Mouse (Mus musculus) macrophage (primary cell): ENCODE results near the gene Def8. TPM values are rescaled to one million over a fixed set of nuclear protein-coding genes. Genes with fewer than 3 reads are reported as not detected.
A peak's percentile ranks its signal among the peaks of the same experiment; 100 is the strongest.
"Not testable (repeated sequence)": the region's sequence is repeated elsewhere in the genome, so short reads cannot be mapped to it uniquely, and the experiment has no call there.

Source experiments
- H3K27ac ChIP-seq: fragments of 350-480 bp; formaldehyde crosslinking; 2 replicates; pipeline ENCODE4 v1.9.0; 2021
- H3K36me3 ChIP-seq: fragments of 350-480 bp; formaldehyde crosslinking; 2 replicates; pipeline ENCODE4 v1.9.0; 2021; ENCODE audit errors: inconsistent target
- H3K4me3 ChIP-seq: fragments of 350-480 bp; formaldehyde crosslinking; 2 replicates; pipeline ENCODE4 v1.9.0; 2021; ENCODE audit errors: inconsistent target
- H3K79me2 ChIP-seq: fragments of 350-480 bp; formaldehyde crosslinking; 2 replicates; pipeline ENCODE4 v1.9.0; 2021; ENCODE audit errors: inconsistent target
- WGBS: methylation state at CpG from one replicate; pipeline ENCODE4 v1.1.7; 2026; ENCODE audit warnings: inconsistent platforms; ENCODE audit not compliant: missing documents; 5-methylcytosine and 5-hydroxymethylcytosine counted together
- polyA plus RNA-seq: library from polyadenylated mRNA; stranded (reverse); fragments of 250-400 nt; gene quantifications from 3 replicates; pipeline ENCODE4 v1.2.4, GENCODE M21; 2018; ENCODE audit warnings: inconsistent platforms

The Def8 gene
- polyA plus RNA-seq, 1 experiment from 2014 or later, result 10.3 TPM

DNA sequence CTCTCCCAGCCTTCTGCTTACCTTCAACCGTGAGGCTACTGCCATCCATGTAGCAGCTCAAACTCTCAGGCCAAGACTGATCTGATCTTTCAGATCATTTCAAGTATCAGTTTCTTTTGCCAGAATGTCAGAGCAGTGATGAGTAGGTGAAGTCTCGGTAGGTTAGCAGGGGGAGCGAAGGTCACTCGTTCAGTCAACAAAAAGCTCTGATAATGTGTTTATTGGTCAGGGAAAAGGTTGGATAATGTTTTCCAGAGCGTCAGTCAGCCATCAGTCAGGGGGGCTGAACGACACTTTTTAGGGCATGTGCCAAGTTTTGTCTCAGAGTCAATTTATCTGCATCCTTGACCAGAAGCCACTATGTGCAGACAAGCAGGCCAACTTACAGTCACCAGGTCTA lies 49.7 kb downstream of the Def8 start:
- H3K27ac ChIP-seq, H3K36me3 ChIP-seq, H3K79me2 ChIP-seq, H3K4me3 ChIP-seq: not testable (repeated sequence)
- WGBS, result 100% methylated on average over 6 of the region's 6 CpGs

DNA sequence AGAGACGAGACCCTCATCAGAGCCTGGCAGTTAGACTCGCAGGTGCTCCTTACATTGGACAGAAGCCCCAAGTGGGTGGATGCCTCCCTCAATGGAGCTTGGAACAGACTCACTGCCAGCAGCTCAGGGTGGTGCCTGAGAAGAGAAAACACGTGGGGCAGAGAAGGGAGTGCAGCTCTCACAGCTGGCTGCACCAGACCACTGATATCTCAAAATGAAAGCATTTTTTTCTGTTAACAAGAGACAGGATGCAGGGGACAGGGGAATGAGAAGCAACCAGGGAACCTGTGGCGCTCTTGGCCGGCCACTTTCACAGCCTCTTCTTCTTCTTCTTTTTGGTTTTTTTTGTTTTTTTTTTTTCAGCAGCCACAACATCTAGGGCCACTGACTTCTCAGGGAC lies 51.2 kb downstream of the Def8 start:
- not testable (repeated sequence) for H3K27ac ChIP-seq, H3K4me3 ChIP-seq, H3K36me3 ChIP-seq
- H3K79me2 ChIP-seq, result peaks cover 16% of the 10 kb centered on the region
- 21% methylated on average over 5 of the region's 5 CpGs for WGBS

DNA sequence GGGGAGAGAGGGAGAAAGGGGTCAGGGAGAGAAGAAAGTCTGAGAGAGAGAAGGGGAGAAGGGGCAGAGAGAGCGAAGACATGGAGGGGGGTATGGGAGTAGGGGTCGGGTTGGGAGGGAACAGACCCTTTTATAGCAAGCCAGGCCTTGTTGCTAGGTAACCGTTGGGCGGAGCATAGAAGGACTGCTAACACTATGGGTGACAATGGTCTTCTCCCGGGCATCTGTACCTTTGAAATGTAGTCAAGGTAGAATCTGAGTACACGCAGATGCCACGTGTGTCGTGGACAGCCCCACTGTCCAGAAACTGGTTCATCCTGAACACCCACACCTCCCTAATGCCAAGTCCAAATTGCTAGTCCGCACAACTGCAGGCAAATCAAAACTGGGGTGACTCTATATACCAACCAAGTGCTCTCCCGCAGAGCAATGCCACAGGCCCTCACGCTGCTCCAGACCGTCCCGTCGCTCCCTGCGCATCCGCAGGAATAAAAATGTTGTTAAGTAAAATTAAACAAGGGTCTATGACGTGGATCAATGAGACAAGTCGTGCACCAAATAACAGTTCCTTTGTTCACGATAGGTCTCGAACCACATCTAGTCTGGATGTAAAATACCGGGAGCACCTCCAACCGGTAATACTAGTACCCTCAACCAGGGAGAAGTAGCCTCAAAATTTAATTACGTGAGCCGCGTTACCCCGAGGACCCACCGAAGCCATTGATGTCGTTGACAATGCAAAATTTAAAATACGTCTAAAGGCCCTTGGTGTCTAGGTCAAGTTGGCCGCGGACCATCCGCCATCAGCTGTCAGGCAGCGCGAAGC lies 53.8 kb downstream of the Def8 start:
- H3K27ac ChIP-seq, result no peak overlapping the region
- H3K36me3 ChIP-seq, result peaks cover 10% of the 10 kb centered on the region; the same call in 1 of the 2 replicates
- 13% methylated on average over 33 of the region's 34 CpGs for WGBS
- H3K4me3 ChIP-seq, result peak overlapping the region; percentile 96
- H3K79me2 ChIP-seq, result peaks cover 32% of the 10 kb centered on the region

DNA sequence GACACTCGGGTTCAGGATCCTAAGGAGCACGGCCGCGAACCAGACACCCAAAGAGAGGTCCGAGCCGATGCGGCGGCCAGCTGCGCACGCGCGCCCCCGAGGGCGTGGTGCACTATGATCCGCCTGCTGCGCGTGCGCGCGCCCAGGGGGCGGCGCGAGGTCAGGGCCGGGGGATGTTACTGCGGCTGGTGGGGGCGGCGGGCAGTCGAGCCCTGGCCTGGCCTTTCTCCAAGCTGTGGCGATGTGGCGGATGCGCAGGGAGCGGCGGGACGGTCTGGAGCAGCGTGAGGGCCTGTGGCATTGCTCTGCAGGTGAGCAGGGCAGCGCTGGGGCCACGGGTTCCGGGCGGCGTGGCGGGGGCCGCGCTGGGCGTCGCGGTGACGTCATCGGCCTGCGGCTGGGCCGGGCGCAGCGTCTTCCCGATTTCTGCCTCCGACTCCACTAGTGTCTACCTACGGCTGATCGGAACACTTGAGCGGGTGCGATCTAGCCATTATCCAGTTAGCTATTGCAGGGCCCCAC lies 54.5 kb downstream of the Def8 start, which contains the start of gene Afg3l1:
TSS of gene Afg3l1 (plus strand) at position 167 of the 522 bp plus-strand sequence.
- under 1% methylated on average over 53 of the region's 58 CpGs for WGBS
- Histone ChIP-seq H3K27ac (peak within 1 kb of the TSS; percentile 66), H3K4me3 (peak within 1 kb of the TSS; percentile 96), H3K36me3 (peaks cover 17% of the 10 kb centered on the region; the same call in 1 of the 2 replicates), H3K79me2 (peaks cover 38% of the 10 kb centered on the region)

DNA sequence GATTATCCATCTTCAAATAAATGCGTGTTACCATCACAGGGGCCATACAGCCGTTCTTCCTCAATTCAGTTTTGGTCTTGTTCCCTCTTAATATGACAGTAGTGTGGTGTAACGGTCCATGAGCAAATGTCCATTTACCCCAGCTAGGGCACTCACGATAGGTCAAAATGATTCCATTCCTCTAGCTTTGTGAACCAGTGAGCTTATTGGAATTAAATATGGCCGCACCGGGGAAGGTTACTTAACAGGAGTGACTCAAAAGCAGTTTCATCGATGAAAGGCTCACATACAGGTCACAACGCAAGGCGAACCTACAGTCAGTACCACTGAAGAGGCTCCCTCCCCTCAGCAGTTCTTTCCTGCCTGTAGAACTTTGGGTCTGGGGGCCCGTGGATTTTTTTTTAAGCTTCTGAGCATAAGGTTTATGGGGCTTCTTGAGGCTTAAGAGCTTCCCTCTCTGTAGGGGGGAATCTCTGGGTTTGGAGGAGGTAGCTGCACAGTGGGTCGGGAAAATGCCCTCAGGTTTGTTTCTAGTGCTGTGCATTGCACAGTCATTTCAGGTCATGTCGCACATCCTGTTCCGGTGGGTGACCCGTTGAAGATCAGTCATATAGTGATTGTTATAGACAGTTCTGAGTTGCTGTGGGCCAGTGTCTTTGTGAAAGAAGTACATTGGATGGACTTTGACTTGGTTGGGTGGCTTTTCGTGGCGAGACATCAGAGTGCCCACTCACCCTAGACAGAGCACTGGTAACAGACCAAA lies 55.3 kb downstream of the Def8 start:
- H3K36me3 ChIP-seq, result peaks cover 22% of the 10 kb centered on the region; the same call in 1 of the 2 replicates
- H3K4me3 ChIP-seq, result peak overlapping the region; percentile 96
- peaks cover 39% of the 10 kb centered on the region for H3K79me2 ChIP-seq
- 31% methylated on average over 16 of the region's 16 CpGs for WGBS
- H3K27ac ChIP-seq, result peak overlapping the region; percentile 66

DNA sequence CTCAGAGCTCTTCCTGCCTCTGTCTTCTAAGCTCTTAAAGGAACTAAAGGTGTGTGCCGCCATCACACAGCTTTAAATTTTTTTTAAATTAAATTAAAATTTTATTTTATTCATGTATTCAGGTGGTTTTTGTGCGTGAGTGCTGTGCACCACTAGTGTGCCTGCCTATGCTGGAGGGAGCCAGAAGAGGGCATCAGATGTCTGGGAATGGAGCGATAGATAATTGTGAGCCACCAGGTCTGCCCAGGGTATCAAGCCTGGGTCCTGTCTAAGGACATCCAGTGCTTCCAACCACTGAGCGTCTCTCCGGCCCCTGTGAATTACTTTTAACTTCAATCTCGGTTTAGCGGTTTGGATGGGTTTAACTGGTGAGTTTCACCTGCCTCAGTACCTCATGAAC lies 59.3 kb downstream of the Def8 start:
- no peak overlapping the region for H3K4me3 ChIP-seq
- peaks cover 39% of the 10 kb centered on the region for H3K79me2 ChIP-seq
- H3K36me3 ChIP-seq, result peaks cover 50% of the 10 kb centered on the region
- no peak overlapping the region for H3K27ac ChIP-seq
- WGBS, result 91% methylated on average over 7 of the region's 7 CpGs

DNA sequence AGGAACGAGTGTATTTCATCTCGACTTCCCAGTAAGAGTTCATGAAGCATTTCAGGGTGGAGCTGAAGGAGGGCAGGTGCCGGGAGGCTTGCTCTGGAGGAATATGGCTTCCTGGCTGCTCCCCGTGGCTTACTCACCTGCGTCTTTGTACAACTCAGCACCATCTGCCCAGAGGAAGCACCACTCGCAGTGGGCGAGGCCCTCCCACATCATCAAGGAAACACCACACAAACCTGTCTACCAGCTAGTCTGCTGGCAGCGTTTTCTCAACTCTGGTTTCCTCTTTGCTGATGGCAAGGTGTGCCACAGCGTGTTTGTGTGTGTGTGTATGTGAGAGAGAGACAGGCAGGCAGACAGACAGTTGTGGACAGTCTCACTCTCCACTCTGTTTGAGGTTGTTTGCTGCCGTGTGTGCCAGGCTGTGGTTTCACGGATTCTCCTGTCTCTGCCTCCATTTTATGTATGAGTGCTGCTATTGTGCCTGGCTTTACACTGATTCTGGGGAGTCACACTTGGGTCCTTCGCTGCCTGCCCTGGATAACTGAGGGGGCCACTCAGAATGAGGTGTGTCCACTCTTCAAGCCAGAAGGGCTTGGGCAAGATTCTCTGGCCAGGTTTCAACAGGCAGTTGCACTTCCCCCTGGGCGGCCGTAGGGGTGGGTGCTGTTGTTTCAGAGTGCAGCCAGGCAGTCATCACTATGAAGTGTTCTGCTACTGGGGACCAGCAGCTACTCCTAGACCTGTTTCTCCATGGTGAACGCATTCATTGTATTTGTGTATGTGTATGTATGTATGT lies 68.2 kb downstream of the Def8 start:
- no peaks in the 10 kb centered on the region for H3K79me2 ChIP-seq
- no peak overlapping the region for H3K4me3 ChIP-seq
- H3K36me3 ChIP-seq, result peaks cover 91% of the 10 kb centered on the region
- 72% methylated on average over 14 of the region's 15 CpGs for WGBS
- no peak overlapping the region for H3K27ac ChIP-seq

DNA sequence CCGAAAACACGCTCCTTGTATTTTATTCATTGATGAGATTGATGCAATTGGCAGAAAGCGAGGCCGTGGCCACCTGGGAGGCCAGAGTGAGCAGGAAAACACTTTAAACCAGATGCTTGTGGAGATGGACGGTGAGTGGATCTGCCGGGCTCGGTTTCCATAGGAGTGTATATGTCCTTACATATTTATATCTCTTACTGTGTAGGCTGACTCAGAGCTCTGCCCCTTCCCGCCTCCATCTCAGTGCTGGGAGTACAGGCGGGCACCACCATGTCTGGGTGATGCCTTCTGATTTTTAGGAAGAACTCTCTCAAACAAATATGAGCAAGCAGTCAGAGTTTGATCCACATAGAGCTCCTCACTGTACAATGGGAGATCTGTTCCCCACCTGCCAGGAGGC lies 69.6 kb downstream of the Def8 start:
- 96% methylated on average over 9 of the region's 9 CpGs for WGBS

DNA sequence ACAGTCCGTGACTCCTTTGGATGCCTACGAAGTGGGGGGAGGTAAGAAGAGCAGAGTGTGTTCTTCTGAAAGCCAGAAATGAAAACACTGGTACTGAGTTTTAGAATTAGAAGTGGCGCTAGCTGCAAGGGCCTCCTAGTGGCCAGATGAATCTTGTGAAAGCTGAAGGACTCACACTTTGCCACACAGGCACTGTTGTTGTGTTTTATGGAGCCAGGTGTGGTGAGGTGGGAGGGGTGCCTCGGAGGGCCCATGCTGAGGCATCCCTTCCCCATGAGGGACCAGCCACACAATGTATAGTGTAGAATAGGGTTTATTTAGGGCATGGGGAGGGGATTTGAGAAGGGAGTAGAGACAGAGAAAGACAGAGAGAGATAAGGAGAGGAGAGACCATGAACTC lies 74.4 kb downstream of the Def8 start:
- Histone ChIP-seq H3K4me3 (no peak overlapping the region), H3K79me2 (no peaks in the 10 kb centered on the region), H3K27ac (no peak overlapping the region), H3K36me3 (peaks cover 88% of the 10 kb centered on the region)
- WGBS, result 93% methylated on average over 4 of the region's 4 CpGs

More for the DNA sequence above, 69.6 kb downstream of the Def8 start:
- peaks cover 89% of the 10 kb centered on the region for H3K36me3 ChIP-seq
- no peaks in the 10 kb centered on the region for H3K79me2 ChIP-seq
- H3K27ac ChIP-seq, result no peak overlapping the region
- H3K4me3 ChIP-seq, result no peak overlapping the region

DNA sequence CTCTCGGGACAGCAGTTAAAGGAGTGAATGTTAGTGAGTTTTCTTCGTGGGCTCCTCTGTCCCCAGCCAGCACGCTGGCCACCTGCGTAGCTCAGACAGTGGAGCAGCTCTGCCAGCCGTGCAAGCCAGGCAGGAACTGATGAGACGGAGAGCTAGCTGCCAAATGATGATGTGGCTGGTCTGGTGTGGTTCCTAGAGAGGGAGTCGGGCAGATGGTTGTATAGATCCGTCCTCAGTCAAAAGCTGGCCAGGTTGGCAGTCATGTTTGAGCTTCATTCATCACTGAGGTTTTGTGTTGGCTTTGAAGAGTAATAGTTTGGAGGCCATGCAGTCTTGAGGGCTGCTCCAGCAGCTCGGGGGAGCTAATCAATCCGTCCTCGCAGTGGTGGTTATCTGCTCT lies 75.6 kb downstream of the Def8 start:
- H3K79me2 ChIP-seq, result no peaks in the 10 kb centered on the region
- no peak overlapping the region for H3K27ac ChIP-seq
- H3K36me3 ChIP-seq, result peaks cover 88% of the 10 kb centered on the region
- H3K4me3 ChIP-seq, result no peak overlapping the region
- 94% methylated on average over 11 of the region's 11 CpGs for WGBS

DNA sequence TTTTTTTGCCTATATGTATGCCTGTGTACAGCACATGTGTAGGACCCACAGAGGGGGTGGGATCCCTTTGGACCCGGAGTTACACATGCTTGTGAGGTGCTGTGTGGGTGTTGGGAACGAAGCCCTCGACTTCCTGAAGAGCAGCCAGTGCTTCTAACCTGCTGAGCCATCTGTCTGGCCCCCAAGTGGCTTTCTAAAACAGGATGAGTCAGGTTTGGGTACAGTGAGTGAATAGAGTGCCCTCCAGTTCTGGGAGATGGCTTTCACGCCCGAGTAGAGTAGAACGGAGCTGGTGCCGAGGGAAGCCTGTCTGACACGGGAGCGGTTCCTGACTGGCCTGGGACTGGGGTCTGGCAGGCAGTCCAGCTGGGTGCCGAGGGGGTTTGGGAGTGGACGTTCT lies 76.2 kb downstream of the Def8 start:
- no peak overlapping the region for H3K4me3 ChIP-seq
- peaks cover 88% of the 10 kb centered on the region for H3K36me3 ChIP-seq
- no peaks in the 10 kb centered on the region for H3K79me2 ChIP-seq
- 96% methylated on average over 11 of the region's 11 CpGs for WGBS
- no peak overlapping the region for H3K27ac ChIP-seq

DNA sequence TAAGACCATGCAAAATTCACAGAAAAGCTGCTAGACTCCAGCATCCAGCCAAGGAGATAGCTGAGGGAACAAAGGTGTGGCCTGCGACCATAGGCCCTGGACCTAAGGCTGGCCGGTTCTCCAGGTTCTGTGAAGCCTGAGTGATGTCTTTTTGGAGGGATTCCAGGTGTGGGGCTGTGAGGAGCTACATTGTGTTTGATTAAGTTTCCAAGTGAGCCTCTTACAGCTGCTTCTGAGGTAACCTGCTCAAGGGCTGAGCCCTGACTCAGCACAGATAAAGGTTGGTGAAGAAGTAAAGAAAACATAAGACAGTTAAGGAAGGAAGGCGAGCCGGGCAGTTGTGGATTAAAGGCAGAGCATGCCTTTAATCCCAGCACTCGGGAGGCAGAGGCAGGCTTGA lies 78.9 kb downstream of the Def8 start:
- Histone ChIP-seq H3K36me3 (peaks cover 73% of the 10 kb centered on the region), H3K27ac (no peak overlapping the region), H3K79me2 (no peaks in the 10 kb centered on the region), H3K4me3 (no peak overlapping the region)
- 98% methylated on average over 5 of the region's 5 CpGs for WGBS

DNA sequence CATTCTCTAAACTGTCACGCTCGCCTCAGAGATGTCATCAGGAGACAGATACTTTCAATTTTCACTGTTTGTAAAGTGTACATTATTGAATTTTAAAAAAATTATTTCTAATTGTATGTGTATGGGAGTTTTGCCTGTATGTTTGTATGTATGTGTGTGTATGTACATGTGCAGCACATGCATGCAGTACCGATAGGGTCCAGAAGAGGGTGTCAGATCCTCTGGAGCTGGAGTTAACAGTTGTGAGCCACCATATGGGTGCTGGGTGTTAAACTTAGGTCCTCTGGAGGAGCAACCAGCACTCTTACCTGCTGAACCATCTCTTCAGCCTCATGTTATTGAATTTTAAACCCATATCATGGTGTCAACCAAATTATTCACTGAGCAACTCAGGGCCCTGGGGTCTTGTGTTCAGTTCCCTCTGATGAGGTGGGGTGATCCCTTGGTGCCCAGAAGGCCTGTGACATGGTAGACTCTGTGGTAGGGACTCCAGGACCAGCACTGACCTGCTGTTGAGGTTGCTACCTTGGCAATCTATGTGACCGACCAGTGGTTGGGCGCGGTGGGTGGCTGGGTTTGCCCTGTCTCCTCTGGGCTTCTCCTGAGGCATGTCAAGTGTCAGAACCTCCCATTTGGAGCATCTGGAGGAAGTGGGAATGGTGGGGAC lies 80.6 kb downstream of the Def8 start:
- H3K4me3 ChIP-seq, result no peak overlapping the region
- H3K36me3 ChIP-seq, result peaks cover 65% of the 10 kb centered on the region
- H3K27ac ChIP-seq, result no peak overlapping the region
- H3K79me2 ChIP-seq, result no peaks in the 10 kb centered on the region
- WGBS, result 97% methylated on average over 6 of the region's 6 CpGs
